Mouse (Mus musculus): ENCODE measurements around the gene Pax6.

- TF ChIP-seq CTCF (IDR thresholded peaks at IDR 0.05; ENCODE audit: borderline replicate concordance, insufficient read depth, low read depth, low read length) (no peak), POLR2A (IDR thresholded peaks at IDR 0.05; ENCODE audit: borderline replicate concordance, insufficient read depth, low read length) (no peak)
Observed at GRCm38 (mm10) chr2:105669371-105669861, 716 bp downstream of the Pax6 start.
